Mouse (Mus musculus): ENCODE measurements around the gene Kcnh6.

DNA sequence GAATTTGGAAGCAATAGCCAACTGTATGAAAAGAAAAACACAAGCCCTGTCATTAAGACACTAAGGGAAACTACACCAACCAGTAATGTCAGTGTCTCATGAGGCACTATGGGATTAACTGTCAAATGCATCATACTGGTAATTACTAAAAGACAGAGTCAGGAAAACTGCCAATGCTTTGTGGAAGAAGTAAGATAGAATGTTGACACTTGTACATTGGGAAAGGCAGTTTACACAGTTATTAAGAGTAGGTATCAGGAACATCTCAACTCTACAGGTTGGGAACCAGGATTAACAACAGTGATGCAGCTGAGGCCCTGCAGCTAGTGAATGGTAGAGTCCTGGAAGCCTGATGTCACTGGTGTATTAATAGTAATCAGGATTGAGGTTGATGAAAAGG, 36.4 kb downstream of the Kcnh6 start:
- no peak for TF ChIP-seq POLR2A (IDR thresholded peaks at IDR 0.05; ENCODE audit: insufficient read depth, low read depth, low read length)
- no peak for TF ChIP-seq CTCF (IDR thresholded peaks at IDR 0.05; ENCODE audit: insufficient read depth, low read depth, low read length)

All from olfactory bulb, adult 2 months (tissue).